ENCODE assay signal across 18 mouse cellular contexts in genomic region chr13:30036561-30036960, GRCm38 (mm10). TPM values are rescaled to one million over a fixed set of nuclear protein-coding genes. Genes with fewer than 3 reads are reported as not detected.
DNase-seq lines count a peak whose midpoint lies in the region; ATAC-seq and TF ChIP-seq lines count a peak whose summit lies in the region.
"Had no signal": no experiment of that assay in that cellular context is flagged by ENCODE, and none has a peak within 500 bp of the region (broad histone marks: within the 10 kb centered on the region; RNA-seq: fewer than 3 reads in every experiment).

No protein-coding gene starts in this region.

- no peaks in the 10 kb centered on the region for H3K9me3 ChIP-seq in lung, embryonic 14.5 days (ENCODE audit: low read depth, low read length)
- no peaks in the 10 kb centered on the region for H3K9me3 ChIP-seq in G1E (replicated peaks)
- no peaks in the 10 kb centered on the region for H3K9me3 ChIP-seq in intestine, embryonic 15.5 days
- no peaks in the 10 kb centered on the region for H3K9me3 ChIP-seq in hindbrain, embryonic 16.5 days (ENCODE audit: control insufficient read depth, low read length)
- no peaks in the 10 kb centered on the region for H3K9me3 ChIP-seq in heart, embryonic 12.5 days (replicated peaks)
- H3K9me3 ChIP-seq: embryonic facial prominence, embryonic 12.5 days; forebrain, embryonic 10.5 days; hindbrain, embryonic 15.5 days; liver, embryonic 13.5 days; midbrain, embryonic 12.5 days had no signal

- WGBS in lung, embryonic 14.5 days: 62% methylated on average over 8 of the region's 8 CpGs
- WGBS in lung, adult 2 months: 55% methylated on average over 8 of the region's 8 CpGs
- 44% methylated on average over 8 of the region's 8 CpGs for WGBS in intestine, embryonic 15.5 days
- 75% methylated on average over 8 of the region's 8 CpGs for WGBS in hindbrain, embryonic 16.5 days
- 57% methylated on average over 8 of the region's 8 CpGs for WGBS in heart, embryonic 12.5 days

- H3K4me1 ChIP-seq in lung, embryonic 14.5 days (ENCODE audit: insufficient read depth): no peaks in the 10 kb centered on the region
- no peaks in the 10 kb centered on the region for H3K4me1 ChIP-seq in lung, adult 2 months (ENCODE audit: control insufficient read depth, insufficient read depth, low read length)
- peaks cover 3% of the 10 kb centered on the region; the same call in 1 of the 2 replicates for H3K4me1 ChIP-seq in G1E (ENCODE audit: insufficient read depth, low read depth, low read length)
- 0 out of 2 replicates have a peak, but pooled peaks cover 3% of the 10 kb centered on the region for H3K4me1 ChIP-seq in intestine, embryonic 15.5 days (replicated peaks)
- no peaks in the 10 kb centered on the region for H3K4me1 ChIP-seq in hindbrain, embryonic 16.5 days (ENCODE audit: control insufficient read depth, insufficient read depth, low read depth, low read length)
- no peaks in the 10 kb centered on the region for H3K4me1 ChIP-seq in heart, embryonic 12.5 days (replicated peaks)
- H3K4me1 ChIP-seq: embryonic facial prominence, embryonic 12.5 days; forebrain, embryonic 10.5 days; hindbrain, embryonic 15.5 days; liver, embryonic 13.5 days; midbrain, embryonic 12.5 days had no signal

- no peak overlapping the region for H3K27ac ChIP-seq in lung, embryonic 14.5 days (ENCODE audit: low read depth)
- no peak overlapping the region for H3K27ac ChIP-seq in intestine, embryonic 15.5 days
- H3K27ac ChIP-seq in hindbrain, embryonic 16.5 days (ENCODE audit: low read depth, low read length): no peak overlapping the region
- H3K27ac ChIP-seq in heart, embryonic 12.5 days (ENCODE audit: poor library complexity, severe bottlenecking): no peak overlapping the region
- H3K27ac ChIP-seq: embryonic facial prominence, embryonic 12.5 days; forebrain, embryonic 10.5 days; hindbrain, embryonic 15.5 days; liver, embryonic 13.5 days; midbrain, embryonic 12.5 days had no signal

- no peak for TF ChIP-seq CTCF in lung, embryonic 14.5 days (IDR thresholded peaks at IDR 0.05; ENCODE audit: low read depth)
- no peak for TF ChIP-seq CTCF in lung, adult 2 months (IDR thresholded peaks at IDR 0.05; ENCODE audit: insufficient read depth, low read length)
- TF ChIP-seq CTCF in G1E (IDR thresholded peaks at IDR 0.05; ENCODE audit: low read depth, low read length): no peak

- H3K36me3 ChIP-seq in lung, embryonic 14.5 days (ENCODE audit: insufficient read depth): no peaks in the 10 kb centered on the region
- no peaks in the 10 kb centered on the region for H3K36me3 ChIP-seq in G1E (replicated peaks)
- H3K36me3 ChIP-seq in intestine, embryonic 15.5 days: no peaks in the 10 kb centered on the region
- H3K36me3 ChIP-seq in hindbrain, embryonic 16.5 days (ENCODE audit: control insufficient read depth, insufficient read depth, low read length): no peaks in the 10 kb centered on the region
- H3K36me3 ChIP-seq in heart, embryonic 12.5 days: no peaks in the 10 kb centered on the region
- H3K36me3 ChIP-seq: embryonic facial prominence, embryonic 12.5 days; forebrain, embryonic 10.5 days; hindbrain, embryonic 15.5 days; liver, embryonic 13.5 days; midbrain, embryonic 12.5 days had no signal

- H3K4me2 ChIP-seq in lung, embryonic 14.5 days: no peak overlapping the region
- no peak overlapping the region for H3K4me2 ChIP-seq in intestine, embryonic 15.5 days (replicated peaks)
- H3K4me2 ChIP-seq in hindbrain, embryonic 16.5 days (ENCODE audit: low read length): no peak overlapping the region
- no peak overlapping the region for H3K4me2 ChIP-seq in heart, embryonic 12.5 days
- H3K4me2 ChIP-seq: embryonic facial prominence, embryonic 12.5 days; hindbrain, embryonic 15.5 days; liver, embryonic 13.5 days; midbrain, embryonic 12.5 days had no signal

- no peak for TF ChIP-seq POLR2A in lung, adult 2 months (IDR thresholded peaks at IDR 0.05; ENCODE audit: borderline replicate concordance, extremely low read depth, low read depth, low read length)

- H3K9ac ChIP-seq in lung, embryonic 14.5 days: no peak overlapping the region
- H3K9ac ChIP-seq in intestine, embryonic 15.5 days: no peak overlapping the region
- no peak overlapping the region for H3K9ac ChIP-seq in hindbrain, embryonic 16.5 days (ENCODE audit: low read depth, low read length)
- no peak overlapping the region for H3K9ac ChIP-seq in heart, embryonic 12.5 days
- H3K9ac ChIP-seq: embryonic facial prominence, embryonic 12.5 days; hindbrain, embryonic 15.5 days; liver, embryonic 13.5 days; midbrain, embryonic 12.5 days had no signal

- H3K27me3 ChIP-seq in lung, embryonic 14.5 days (ENCODE audit: insufficient read depth, low read length): no peaks in the 10 kb centered on the region
- peaks cover 10% of the 10 kb centered on the region for H3K27me3 ChIP-seq in G1E (ENCODE audit: insufficient read depth, low read length)
- no peaks in the 10 kb centered on the region for H3K27me3 ChIP-seq in intestine, embryonic 15.5 days (replicated peaks)
- no peaks in the 10 kb centered on the region for H3K27me3 ChIP-seq in hindbrain, embryonic 16.5 days (replicated peaks; ENCODE audit: control insufficient read depth, insufficient read depth, low read length)
- H3K27me3 ChIP-seq in heart, embryonic 12.5 days (replicated peaks): no peaks in the 10 kb centered on the region
- H3K27me3 ChIP-seq: embryonic facial prominence, embryonic 12.5 days; hindbrain, embryonic 15.5 days; liver, embryonic 13.5 days; midbrain, embryonic 12.5 days had no signal

- peak; percentile 34 for DNase-seq in lung, embryonic 14.5 days
- no peak for DNase-seq in lung, adult 2 months
- no peak for DNase-seq in G1E (ENCODE audit: low spot score)
- no peak for DNase-seq in right cerebral cortex, adult 2 months (ENCODE audit: low spot score in 2 of 2)
- DNase-seq: adrenal gland, adult 2 months; cerebellum, postnatal 14 days; heart, adult 18-20 months; layer of hippocampus, adult 9-11 months; liver, embryonic 13.5 days; right cerebral cortex, postnatal 4 days; thymus, postnatal 25 days had no signal

- no peak overlapping the region for H3K4me3 ChIP-seq in lung, embryonic 14.5 days (ENCODE audit: low read depth, low read length)
- H3K4me3 ChIP-seq in lung, adult 2 months (replicated peaks; ENCODE audit: extremely low read depth, low read depth, low read length): no peak overlapping the region
- no peak overlapping the region for H3K4me3 ChIP-seq in G1E (ENCODE audit: low read depth, low read length)
- H3K4me3 ChIP-seq in intestine, embryonic 15.5 days (replicated peaks): no peak overlapping the region
- H3K4me3 ChIP-seq in hindbrain, embryonic 16.5 days (ENCODE audit: low read length): no peak overlapping the region
- H3K4me3 ChIP-seq in heart, embryonic 12.5 days: no peak overlapping the region
- H3K4me3 ChIP-seq: embryonic facial prominence, embryonic 12.5 days; forebrain, embryonic 10.5 days; hindbrain, embryonic 15.5 days; liver, embryonic 13.5 days; midbrain, embryonic 12.5 days had no signal

- ATAC-seq in lung, embryonic 14.5 days (ENCODE audit: insufficient read depth): no peak
- ATAC-seq in G1E (ENCODE audit: extremely low read depth, insufficient number of reproducible peaks, low FRiP score, poor library complexity, severe bottlenecking): peak; percentile 40; the same call in 1 of the 2 replicates
- peak; percentile 87 for ATAC-seq in intestine, embryonic 15.5 days
- ATAC-seq in hindbrain, embryonic 16.5 days: no peak
- no peak for ATAC-seq in heart, embryonic 12.5 days (ENCODE audit: insufficient number of reproducible peaks, low FRiP score)

RNA-seq across cellular contexts. Expression of gene E2f3, which starts 50.7 kb away (rescaled TPM):
- polyA plus RNA-seq in lung, embryonic 14.5 days (2014; fragmentation: Nextera tagmentation; extraction: Ambion mirVana): 17.6 and 18.3 TPM in 2 replicates
- 1.5 and 3.2 TPM in 2 replicates for polyA plus RNA-seq in lung, adult 2 months (2012; rRNA removed)
- total RNA-seq in G1E (2014; fragmentation: Nextera tagmentation) (15.5 and 19.8 TPM in 2 replicates), G1E (2017) (13.0 and 15.4 TPM in 2 replicates)
- polyA plus RNA-seq in G1E (2012): 15.5 and 20.0 TPM in 2 replicates
- polyA plus RNA-seq in intestine, embryonic 15.5 days (2015; fragmentation: Nextera tagmentation; extraction: Ambion mirVana): 9.7 and 10.6 TPM in 2 replicates
- polyA plus RNA-seq in hindbrain, embryonic 16.5 days (2015; fragmentation: Nextera tagmentation; extraction: Ambion mirVana): 4.2 and 5.7 TPM in 2 replicates
- polyA plus RNA-seq in heart, embryonic 12.5 days (2016; fragmentation: Nextera tagmentation; extraction: Ambion mirVana): 13.5 and 14.5 TPM in 2 replicates

Comparison
In these comparisons a context has a peak if more than half of its experiments do, and no peak if none do; other contexts are left out.
1. ATAC-seq: peak in G1E (single experiment) and intestine, embryonic 15.5 days (single experiment); none in lung, embryonic 14.5 days (single experiment), hindbrain, embryonic 16.5 days (single experiment) and heart, embryonic 12.5 days (single experiment).